Mouse (Mus musculus): ENCODE data around the gene Hspb7. TPM values are rescaled to one million over a fixed set of nuclear protein-coding genes. Genes with fewer than 3 reads are reported as not detected.

Gene Hspb7
- total and polyA plus RNA-seq, 3 experiments: not detected

GRCm38 (mm10) chr4:141379674-141380073 is 40.9 kb upstream of the Hspb7 start:
- no peak for DNase-seq (ENCODE audit: low read depth, low spot score)
- Histone ChIP-seq H3K79me2 (ENCODE audit: control insufficient read depth, insufficient read depth, low read length, poor library complexity) (no peaks in the 10 kb centered on the region), H3K9ac (ENCODE audit: control insufficient read depth, low read depth, low read length, poor library complexity, severe bottlenecking) (no peak overlapping the region), H3K4me1 (ENCODE audit: control insufficient read depth in 1 of 2, insufficient read depth in 2 of 2, low read length in 2 of 2) (no peaks in the 10 kb centered on the region), H3K27ac (ENCODE audit: control insufficient read depth, low read depth, low read length) (no peak overlapping the region), H3K27me3 (ENCODE audit: control insufficient read depth in 1 of 2, insufficient read depth in 2 of 2, low read length in 2 of 2) (no peaks in the 10 kb centered on the region; a peak in 2 of 4 replicates), H3K4me3 (ENCODE audit: control insufficient read depth in 1 of 2, insufficient read depth in 1 of 2, low read depth in 2 of 2, low read length in 2 of 2) (no peak overlapping the region), H3K36me3 (ENCODE audit: control insufficient read depth in 1 of 2, insufficient read depth in 2 of 2, low read length in 2 of 2) (no peaks in the 10 kb centered on the region), H3K9me3 (replicated peaks; ENCODE audit: insufficient read depth, low read length) (no peaks in the 10 kb centered on the region)
- TF ChIP-seq GATA1 (IDR thresholded peaks at IDR 0.05; ENCODE audit: low read depth, low read length) (no peak), POLR2A (IDR thresholded peaks at IDR 0.05; ENCODE audit: control insufficient read depth in 1 of 2, insufficient read depth in 1 of 2, low read depth in 1 of 2, low read length in 2 of 2, poor library complexity in 1 of 2) (no peak), ZNF384 (IDR thresholded peaks at IDR 0.05; ENCODE audit: low read depth, low read length) (no peak), NELFE (IDR thresholded peaks at IDR 0.05; ENCODE audit: low read depth, low read length) (no peak), MAX (IDR thresholded peaks at IDR 0.05; ENCODE audit: low read length) (no peak), ZMIZ1 (IDR thresholded peaks at IDR 0.05; ENCODE audit: low read depth, low read length) (no peak), NRF1 (IDR thresholded peaks at IDR 0.05; ENCODE audit: insufficient read depth, low read depth, low read length, poor library complexity, severe bottlenecking) (no peak), E2F4 (IDR thresholded peaks at IDR 0.05; ENCODE audit: borderline replicate concordance, low read depth, low read length) (no peak), ELF1 (IDR thresholded peaks at IDR 0.05; ENCODE audit: low read depth, low read length) (no peak), MEF2A (IDR thresholded peaks at IDR 0.05; ENCODE audit: extremely low read depth, insufficient replicate concordance, low read depth, low read length, poor library complexity, severe bottlenecking) (no peak), SIN3A (IDR thresholded peaks at IDR 0.05; ENCODE audit: low read length) (no peak), ZC3H11A (IDR thresholded peaks at IDR 0.05; ENCODE audit: low read depth, low read length) (no peak), RCOR1 (IDR thresholded peaks at IDR 0.05; ENCODE audit: low read depth, low read length) (no peak), POLR2AphosphoS5 (IDR thresholded peaks at IDR 0.05; ENCODE audit: borderline replicate concordance, low read depth, low read length) (no peak), HCFC1 (IDR thresholded peaks at IDR 0.05; ENCODE audit: low read depth, low read length) (no peak), UBTF (IDR thresholded peaks at IDR 0.05; ENCODE audit: borderline replicate concordance, insufficient read depth, low read depth, low read length) (no peak), POLR2AphosphoS2 (IDR thresholded peaks at IDR 0.05; ENCODE audit: low read length) (no peak), CHD2 (IDR thresholded peaks at IDR 0.05; ENCODE audit: low read length) (no peak)

- H3K79me2 ChIP-seq (ENCODE audit: control insufficient read depth, insufficient read depth, low read length, poor library complexity): no peaks in the 10 kb centered on the region
- H3K36me3 ChIP-seq (ENCODE audit: control insufficient read depth in 1 of 2, insufficient read depth in 2 of 2, low read length in 2 of 2): no peaks in the 10 kb centered on the region
- DNase-seq (ENCODE audit: low read depth, low spot score): no peak
- H3K9ac ChIP-seq (ENCODE audit: control insufficient read depth, low read depth, low read length, poor library complexity, severe bottlenecking): no peak overlapping the region
- TF ChIP-seq MAZ (IDR thresholded peaks at IDR 0.05; ENCODE audit: low read depth, low read length): no peak
- H3K27me3 ChIP-seq (ENCODE audit: control insufficient read depth in 1 of 2, insufficient read depth in 2 of 2, low read length in 2 of 2): no peaks in the 10 kb centered on the region; a peak in 2 of 4 replicates
- no peaks in the 10 kb centered on the region for H3K9me3 ChIP-seq (replicated peaks; ENCODE audit: insufficient read depth, low read length)
- H3K4me1 ChIP-seq (ENCODE audit: control insufficient read depth in 1 of 2, insufficient read depth in 2 of 2, low read length in 2 of 2): no peaks in the 10 kb centered on the region
- no peak overlapping the region for H3K27ac ChIP-seq (ENCODE audit: control insufficient read depth, low read depth, low read length)
- no peak overlapping the region for H3K4me3 ChIP-seq (ENCODE audit: control insufficient read depth in 1 of 2, insufficient read depth in 1 of 2, low read depth in 2 of 2, low read length in 2 of 2)
Observed at GRCm38 (mm10) chr4:141382406-141382805, 38.2 kb upstream of the Hspb7 start.

All from MEL (cell line).